Mouse (Mus musculus): ENCODE measurements around the gene Lrp5.

Gene Lrp5

DNA sequence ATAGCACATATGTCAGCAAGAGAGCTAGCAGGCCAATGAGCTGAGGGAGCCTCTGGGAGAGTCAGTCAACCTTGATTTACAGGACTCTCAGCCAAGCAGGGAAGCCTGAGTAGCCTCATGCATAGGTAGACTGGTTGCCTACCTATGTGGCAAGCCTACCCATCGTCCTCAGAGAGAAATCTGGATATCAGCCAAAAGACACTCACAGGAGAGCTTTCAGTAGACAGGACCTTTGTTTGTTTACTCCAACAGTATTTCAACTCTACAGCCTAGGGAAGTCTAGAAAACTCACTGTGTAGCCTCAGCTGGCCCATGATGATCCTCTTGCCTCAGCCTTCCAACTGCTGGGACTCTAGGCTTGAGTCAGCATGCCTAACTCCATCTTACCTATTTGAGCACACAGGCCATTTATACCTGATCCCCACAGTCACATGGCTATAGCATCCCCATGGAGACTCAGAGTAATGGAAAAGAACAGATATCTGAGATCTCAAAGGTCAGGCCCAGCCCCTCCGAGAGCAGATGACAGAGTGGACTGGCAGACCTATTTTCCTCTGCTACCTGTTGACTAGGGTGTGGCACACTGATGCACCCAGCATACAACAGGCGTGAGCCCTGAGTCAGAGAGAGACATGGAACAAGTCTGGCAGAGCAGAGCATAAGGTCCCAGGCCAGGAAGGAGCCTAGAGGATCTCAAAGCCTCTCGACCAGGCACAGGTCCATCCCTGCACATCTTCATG, 73.7 kb downstream of the Lrp5 start:
- no peak for DNase-seq (ENCODE audit: low spot score)

- no peak for DNase-seq (ENCODE audit: low spot score)
Observed at GRCm38 (mm10) chr19:3611730-3612129, 74.6 kb downstream of the Lrp5 start.

GRCm38 (mm10) chr19:3610886-3611285, 75.5 kb downstream of the Lrp5 start:
- DNase-seq (ENCODE audit: low spot score): peak; percentile 52

- DNase-seq (ENCODE audit: low spot score): no peak
Observed at GRCm38 (mm10) chr19:3609826-3610225, 76.5 kb downstream of the Lrp5 start.

DNA sequence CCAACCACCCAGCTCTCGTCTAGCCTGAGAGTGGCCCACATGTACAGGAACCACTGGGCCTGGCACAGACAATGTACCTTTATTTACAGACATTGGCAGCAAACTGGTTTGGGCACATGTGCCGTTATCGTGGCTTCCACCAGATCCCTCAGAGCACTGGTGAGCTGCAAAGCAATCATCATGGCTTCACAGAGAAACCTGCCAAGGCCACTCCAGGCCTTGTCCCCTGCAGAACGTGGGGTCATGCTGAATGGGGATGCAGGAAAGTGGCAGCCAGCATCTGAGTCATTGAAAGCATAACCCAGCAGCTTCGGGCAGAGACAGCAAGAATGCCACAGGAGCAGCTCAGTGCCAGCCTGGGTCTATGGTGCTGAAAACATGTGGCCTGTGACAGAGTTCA, 92.0 kb downstream of the Lrp5 start:
- no peak for DNase-seq (ENCODE audit: low spot score)

DNA sequence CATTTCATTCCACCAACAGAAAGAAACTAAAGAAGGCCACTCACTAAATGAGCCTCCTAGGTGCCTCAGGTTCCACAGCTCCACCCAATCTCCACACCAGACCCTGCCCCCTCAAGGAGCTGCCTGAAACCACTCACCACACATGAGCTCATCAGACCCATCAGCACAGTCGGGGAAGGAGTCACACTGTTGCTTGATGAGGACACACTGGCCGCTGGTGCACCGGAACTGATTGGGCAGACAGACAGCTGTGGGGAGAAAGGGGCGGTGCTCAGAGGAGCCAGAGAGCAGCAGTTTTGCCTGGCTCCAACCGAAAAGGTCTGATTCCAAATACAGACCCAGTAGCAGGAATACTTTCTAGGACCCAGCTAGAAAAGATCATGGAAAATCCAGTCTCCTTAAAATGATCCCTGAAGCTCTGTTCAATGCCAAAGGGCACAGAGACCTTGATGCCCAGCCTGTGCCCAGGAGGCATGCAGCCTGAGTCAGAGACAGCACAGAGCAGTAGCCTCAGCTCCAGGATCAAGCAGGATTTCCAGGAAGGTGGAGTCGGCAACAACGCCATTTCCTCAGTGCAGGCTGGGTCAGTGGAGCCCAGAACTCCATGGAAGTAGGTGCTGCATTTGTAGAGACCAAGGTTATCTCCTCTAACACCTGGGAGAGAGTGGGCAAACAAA, 92.8 kb downstream of the Lrp5 start:
- no peak for DNase-seq (ENCODE audit: low spot score)

DNA sequence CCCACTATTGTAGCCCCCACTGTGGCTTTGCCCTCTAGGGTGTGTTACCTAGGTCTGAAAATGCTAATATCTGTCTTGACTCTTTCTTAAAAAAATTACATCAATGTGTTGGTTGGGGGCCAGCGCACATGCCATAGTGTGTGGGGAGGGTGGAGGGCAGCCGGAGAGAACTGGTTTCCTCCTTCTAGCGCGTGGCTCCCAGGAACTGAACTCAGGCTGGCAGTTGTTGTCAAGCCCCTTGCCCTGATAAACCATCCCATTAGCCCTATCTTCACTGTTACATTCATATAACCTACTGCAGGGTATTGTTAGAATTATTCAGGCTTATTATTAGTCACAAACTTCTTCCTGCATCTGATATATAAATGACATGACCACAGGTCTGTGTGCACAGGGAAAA, 96.4 kb downstream of the Lrp5 start:
- no peak for DNase-seq (ENCODE audit: low spot score)

DNA sequence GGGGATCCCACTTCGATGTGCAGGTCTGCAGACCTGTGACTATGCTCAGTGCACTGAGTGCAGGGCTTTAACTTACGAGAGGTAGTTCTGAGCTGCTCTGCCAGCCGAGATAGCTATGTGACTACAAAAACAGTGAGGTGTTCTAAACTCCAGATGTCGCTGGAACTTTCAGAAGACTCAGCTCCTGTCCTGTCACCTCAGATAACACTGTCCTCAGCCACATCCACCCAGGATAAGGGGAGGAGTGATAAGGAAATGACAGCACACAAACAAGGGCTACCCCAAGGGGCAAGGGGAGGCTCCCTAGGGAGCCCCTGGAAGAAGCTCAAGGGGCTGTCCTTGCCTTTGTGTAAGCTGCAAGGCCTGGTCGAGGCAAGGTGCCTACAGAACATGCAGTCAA, 96.8 kb downstream of the Lrp5 start:
- no peak for DNase-seq (ENCODE audit: low spot score)

- peak; percentile 46 for DNase-seq (ENCODE audit: low spot score)
Observed at GRCm38 (mm10) chr19:3587729-3588128, 98.6 kb downstream of the Lrp5 start.

- DNase-seq (ENCODE audit: low spot score): peak; percentile 72
Observed at GRCm38 (mm10) chr19:3586540-3586939, 99.8 kb downstream of the Lrp5 start.

GRCm38 (mm10) chr19:3586026-3586425, 100.3 kb downstream of the Lrp5 start:
- no peak for DNase-seq (ENCODE audit: low spot score)

GRCm38 (mm10) chr19:3581326-3581725, 105.0 kb downstream of the Lrp5 start:
- peak; percentile 69 for DNase-seq (ENCODE audit: low spot score)

DNA sequence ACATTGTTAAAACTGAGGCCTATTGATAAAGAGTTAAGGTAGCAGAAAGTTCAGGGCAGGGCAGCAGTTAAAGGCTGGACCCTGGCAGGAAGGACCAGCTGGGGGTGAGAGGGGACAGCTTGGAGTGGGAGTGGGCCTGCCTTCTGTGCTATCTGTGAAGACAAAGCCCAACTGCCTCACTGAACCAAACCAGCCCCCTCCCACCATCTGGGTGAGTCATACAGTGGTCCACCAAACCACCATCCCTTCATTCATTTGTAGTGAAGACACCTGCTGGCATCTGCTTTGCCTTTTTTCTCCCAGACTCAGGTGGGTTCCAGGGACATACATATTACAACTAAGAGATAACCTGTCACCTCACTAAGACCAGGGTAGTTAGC, 108.5 kb downstream of the Lrp5 start:
- no peak for DNase-seq (ENCODE audit: low spot score)

GRCm38 (mm10) chr19:3577265-3577910, 109.0 kb downstream of the Lrp5 start:
- DNase-seq (ENCODE audit: low spot score): no peak

- DNase-seq (ENCODE audit: low spot score): no peak
Observed at GRCm38 (mm10) chr19:3576451-3577264, 109.7 kb downstream of the Lrp5 start.

DNA sequence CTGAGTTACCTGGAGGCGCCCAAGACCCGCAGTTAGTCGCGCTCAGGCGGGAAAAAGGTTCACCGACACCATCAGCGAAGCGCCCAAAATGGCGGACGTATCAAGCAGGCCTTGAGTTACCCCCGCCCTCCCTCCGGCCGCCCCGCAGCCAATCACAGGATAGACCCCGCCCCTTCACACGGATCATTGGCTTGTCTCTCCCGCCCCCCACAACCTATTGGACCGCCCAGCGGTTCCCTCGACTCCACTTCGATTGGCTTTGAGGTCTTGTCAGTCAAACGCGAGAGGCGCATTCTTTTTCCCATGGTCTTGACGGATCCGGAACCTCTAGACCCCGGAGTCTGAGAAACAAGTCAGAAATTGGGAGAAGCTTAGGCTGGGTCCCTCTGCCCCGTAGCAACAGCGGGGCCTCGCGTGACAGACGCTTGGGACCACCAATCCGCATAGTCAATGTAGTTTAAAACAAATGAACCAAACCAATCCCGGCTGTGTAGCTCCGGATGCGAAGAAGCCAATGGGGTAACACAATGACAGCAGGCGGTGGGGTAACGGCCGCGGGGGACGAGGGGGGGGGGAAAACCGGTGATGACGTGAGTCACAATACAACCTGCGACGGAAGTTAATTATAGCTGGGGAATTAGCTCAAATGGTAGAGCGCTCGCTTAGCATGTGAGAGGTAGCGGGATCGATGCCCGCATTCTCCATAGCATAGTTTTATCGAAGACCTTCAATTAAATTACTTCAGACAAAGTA, 110.6 kb downstream of the Lrp5 start, which contains the start of gene Ppp6r3:
TSS of gene Ppp6r3 (minus strand) at position 118 of the 753 bp plus-strand sequence.
- peak; percentile 100 for DNase-seq (ENCODE audit: low spot score)

GRCm38 (mm10) chr19:3575276-3575631, 111.1 kb downstream of the Lrp5 start:
- peak; percentile 87 for DNase-seq (ENCODE audit: low spot score)

DNA sequence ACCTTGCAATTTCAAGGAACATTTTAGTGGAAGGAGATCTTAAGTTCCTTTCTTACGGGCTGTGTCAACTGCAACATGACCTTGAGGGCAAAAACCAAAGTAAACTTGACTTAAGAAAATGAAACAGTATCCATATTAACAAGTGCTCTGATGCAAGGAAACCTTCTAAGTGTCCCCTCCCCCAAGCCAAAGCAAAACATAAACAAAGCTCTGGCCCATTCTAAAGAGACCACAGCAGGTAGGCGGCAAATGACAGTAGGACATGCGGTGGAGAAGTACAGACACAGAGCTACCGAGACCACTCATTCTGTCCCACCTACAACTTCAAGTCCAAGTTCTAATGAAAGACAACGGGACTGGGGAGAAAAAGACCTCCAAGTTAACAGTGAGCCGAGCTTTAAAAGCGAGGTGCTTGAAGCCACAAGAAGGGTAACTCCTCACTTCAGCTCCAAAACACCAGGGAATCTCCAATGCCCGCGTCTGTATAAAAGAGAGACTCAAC, 111.7 kb downstream of the Lrp5 start:
- peak; percentile 57 for DNase-seq (ENCODE audit: low spot score)

- DNase-seq (ENCODE audit: low spot score): no peak
Observed at GRCm38 (mm10) chr19:3564309-3564708, 122.1 kb downstream of the Lrp5 start.

DNA sequence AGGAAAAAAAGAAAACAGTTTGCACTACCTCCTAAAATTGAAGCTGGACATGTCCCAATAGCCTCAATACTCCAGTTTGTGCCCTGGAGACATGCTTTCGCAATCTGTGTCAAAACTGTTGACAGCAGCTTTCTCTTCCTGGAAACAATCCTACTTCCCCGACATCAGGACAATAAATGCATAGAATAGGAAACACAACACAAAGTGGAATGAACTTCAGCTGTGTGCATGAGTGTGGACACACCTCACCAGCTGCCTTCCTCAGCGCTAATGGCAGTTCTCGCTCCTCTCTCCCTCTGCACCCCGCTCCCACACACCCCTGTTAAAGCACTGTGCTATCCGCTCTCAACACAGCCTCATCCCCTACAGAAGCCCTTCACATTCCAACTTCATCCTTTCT, 123.6 kb downstream of the Lrp5 start:
- peak; percentile 93 for DNase-seq (ENCODE audit: low spot score)

DNA sequence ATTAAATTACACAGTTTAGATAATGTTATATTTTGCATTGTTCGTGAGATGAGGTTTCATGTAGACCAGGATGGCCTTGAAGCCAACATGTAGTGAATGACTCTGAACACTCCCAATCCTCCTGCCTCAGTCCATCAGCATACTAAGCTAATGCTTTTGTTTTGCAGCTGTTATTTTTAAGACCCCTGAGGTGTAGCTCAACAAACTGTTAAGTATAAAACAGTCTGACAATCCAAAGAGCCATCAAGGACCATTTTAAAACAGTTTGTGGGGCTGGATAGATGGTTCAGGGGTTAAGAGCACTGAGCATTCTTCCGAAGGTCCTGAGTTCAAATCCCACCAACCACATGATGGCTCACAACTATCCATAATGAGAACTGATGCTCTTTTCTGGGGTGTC, 124.1 kb downstream of the Lrp5 start:
- DNase-seq (ENCODE audit: low spot score): no peak
